Mouse (Mus musculus) right cerebral cortex, postnatal 36 days (tissue): ENCODE data around the gene Gna13.

Experiments
- DNase-seq, 2 experiments: peaks; one replicate each; pipeline ENCODE4 v3.0.0; 2022; ENCODE audit warnings: low spot score in 2 of 2, mixed read lengths in 1 of 2

The Gna13 gene

DNA sequence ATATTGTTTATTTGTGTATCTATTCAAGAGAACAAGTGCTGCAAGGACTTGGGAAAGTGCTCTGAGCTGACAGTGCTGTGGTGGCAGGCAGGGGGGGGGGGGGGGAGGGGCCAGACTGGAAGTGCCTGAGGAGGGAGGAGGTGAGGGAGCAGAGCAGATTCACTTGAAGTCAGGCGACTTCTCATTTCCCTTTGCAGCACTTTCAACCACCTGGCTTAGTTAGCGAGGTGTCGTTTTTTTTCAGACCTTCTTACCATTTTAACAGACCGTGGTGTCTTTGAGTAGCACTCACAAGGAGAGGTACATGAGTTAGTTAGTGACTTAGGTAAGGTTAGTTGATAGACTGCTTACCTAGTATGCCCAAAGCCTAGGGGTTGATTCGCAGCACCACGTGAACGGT, 12.8 kb downstream of the Gna13 start:
- DNase-seq: no peak

DNA sequence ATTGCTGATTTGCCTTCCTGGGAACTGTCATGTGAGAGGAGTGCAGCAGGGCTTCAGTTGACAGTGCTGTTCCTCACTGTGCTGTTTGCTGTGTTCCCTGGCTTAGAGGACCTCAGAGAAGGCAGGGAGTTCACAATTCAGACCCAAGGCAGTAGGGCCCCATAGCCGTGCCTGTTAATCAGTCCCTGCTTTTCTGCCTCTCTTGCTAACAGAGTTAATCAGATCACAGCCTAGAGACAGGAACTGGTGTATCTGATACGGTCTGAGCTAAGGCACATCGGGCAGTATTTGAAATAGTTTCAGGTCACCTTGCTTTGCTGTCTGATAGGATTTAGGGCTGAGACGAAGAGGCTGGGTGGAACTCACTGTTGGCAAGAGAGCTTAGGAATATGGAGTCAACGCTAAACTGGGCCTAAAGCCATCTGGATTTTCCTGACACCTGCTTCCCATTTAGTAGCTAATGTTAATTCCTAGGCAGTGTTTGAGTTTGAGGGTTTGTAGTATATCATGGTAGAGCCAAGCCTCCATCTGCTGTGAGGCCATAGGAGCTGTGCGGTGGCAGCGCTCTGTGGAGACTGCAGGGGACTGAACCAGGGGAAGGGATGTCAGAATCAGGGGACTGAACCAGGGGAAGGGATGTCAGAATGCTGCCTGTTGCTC, 14.0 kb downstream of the Gna13 start:
- DNase-seq: no peak

DNA sequence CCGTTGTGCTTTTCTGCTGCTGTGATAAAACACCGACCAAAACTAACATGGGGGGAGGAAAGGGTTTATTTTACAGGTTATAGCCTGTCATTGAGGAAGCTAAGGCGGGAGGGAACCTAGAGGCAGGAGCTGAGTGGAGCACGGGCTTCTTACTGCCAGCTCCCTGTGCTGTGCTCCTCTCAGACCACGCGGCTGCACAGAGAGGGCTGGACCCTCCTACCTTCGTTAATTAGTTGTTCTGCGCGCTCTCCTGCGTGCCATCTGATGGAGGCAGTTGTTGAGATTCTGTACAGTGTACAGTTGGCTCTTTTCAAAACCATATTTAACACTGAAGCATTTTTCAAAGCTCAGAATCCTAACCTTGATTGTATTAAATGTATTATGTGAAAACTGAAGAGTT, 14.8 kb downstream of the Gna13 start:
- DNase-seq: no peak

DNA sequence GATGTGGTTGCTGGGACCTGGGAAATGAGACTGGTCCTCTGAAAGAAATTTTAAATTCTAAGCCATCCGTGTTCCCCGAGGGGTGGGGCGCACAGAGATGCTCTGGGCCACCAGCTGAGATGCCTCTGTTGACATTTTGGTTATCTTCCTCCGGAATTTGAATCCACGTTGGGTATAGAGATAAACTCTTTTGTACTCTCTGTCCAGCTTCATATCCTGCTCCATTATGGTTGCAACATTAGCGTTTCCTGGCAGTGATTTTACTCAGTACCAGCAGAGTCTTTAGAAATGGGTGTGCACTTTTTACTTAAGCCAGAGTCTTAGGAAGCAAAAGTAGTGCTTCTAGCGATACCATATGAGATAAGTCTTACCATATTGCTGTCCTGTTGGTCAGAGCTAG, 15.4 kb downstream of the Gna13 start:
- DNase-seq: no peak

DNA sequence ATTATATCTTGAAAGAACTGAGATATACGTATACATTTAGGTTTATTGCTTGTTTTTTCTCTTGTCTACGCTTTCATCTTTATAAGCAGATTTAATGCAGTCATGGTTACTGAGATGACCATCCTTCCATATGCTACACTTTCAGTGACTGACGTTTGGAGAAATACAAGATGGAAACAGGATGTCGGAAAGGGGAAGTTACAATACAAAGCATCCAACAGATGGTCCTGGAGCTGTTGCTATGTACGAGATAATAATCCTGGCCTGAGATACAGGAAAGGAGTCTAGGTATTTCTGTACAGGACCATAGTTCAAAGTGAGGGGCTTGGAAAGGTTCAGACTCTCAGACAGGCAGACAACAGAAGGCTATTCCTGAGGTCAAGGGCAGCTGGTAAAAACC, 18.0 kb downstream of the Gna13 start:
- no peak for DNase-seq

DNA sequence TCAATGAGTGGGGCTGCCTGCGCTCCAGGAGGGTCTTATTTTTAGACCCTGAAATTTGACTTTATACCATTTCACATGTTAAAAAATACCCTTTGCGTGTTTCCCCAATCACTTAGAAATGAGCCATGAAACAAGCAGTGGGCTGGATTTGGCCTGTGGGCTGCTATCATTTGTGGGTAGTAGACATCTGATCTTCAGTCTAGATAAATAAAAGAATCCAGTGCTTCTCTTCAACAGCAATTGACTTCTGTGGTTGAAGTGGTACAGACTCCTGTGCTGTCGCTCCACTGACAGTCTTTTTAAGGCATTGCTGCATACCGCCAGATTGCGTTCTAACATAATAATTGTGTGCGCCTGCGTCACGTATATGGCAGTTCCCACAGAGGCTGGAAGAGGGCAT, 22.7 kb downstream of the Gna13 start:
- no peak for DNase-seq

DNA sequence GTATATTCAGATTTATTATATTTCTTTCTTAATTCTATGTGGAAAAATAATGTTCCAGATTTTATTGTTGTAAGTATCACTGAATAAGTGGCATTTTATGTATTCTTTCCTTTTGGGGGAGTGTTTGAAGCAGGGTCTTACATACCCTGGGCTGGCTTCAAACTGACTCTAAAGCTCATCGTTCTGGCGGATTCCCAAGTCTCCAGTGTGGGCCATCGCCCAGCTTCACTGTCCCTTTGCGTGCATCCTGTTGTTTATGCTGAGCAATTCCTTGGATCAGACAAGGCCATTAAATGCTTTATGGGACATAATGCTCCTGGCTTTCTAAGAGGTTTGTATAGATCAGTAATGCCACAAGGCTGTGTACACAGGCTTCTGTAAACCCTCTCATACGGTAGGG, 26.4 kb downstream of the Gna13 start:
- no peak for DNase-seq

DNA sequence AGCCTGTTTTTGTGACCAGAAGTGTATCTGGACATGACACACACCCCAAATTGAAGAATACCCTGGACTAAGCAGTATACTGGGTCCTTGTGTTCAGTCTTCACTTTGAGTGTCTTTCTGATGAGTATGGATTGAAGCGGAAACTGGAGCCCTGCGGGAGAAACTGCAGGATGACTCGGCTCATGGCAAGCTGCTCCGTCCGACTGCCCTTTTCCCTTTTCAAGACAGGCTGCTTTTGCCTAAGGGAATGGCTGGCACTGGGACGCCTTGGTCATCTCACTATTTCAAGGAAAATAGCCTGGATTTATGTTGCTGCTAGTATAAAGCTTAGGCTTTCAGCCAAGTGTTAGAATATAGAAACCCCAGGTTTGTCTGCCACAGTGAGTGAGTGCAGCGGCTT, 28.6 kb downstream of the Gna13 start:
- no peak for DNase-seq

DNA sequence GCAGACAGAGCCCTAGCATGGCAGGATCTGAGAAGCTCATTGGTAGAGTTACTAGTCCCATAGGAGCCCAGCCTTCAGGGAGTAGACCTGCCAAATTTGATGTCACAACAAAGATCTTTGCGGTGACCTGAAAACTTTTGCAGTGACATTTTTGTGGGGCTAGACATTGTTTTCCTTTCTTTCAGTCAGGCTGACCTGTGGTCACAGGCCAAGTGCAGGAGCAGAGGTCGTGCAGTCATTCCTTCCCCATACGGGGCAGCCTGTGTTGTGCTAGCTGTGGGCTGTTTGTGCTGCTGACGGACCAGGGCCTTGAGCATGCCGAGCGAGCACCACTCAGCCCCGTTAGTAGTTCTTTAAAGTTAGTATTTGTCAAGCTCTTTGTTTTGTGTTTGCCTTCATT, 29.1 kb downstream of the Gna13 start:
- no peak for DNase-seq

DNA sequence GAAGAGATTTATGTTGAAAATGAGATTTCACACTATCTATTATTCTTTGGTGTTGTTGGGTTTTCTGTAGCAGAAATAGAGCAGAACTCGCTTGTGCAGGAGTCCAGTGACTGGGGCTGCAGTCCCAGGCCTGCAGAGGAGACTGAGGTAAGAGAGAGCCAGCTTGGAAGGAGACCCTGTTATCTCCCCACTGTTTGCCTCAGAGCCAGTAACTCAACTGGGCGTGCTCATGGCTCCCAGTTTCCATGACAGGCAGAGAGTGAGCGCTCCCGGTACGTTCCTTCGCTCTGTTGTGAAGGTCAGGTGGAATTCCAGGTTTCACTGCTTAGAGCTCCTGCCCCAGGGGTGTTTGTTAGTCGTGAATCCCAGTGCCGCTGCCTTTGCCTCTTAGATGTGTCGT, 30.0 kb downstream of the Gna13 start:
- no peak for DNase-seq

DNA sequence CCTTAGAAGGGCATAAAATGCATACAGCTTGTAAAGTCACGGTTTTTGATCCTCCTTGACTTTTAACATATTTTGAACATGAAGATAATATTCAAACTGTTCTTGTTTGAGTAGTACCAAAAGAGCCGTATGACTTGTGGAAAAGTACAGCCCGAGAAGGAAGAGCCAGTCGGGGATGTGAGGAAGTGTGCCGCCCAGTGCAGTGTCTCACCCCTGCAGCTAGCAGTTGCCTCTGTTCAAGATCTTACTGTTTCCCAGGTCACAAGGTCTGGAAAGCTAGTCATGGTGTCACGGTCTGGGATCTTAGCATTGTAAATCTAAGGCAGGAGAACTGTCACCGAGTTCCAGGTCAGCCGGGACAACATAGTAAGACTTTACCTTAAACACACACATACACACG, 32.1 kb downstream of the Gna13 start:
- no peak for DNase-seq

DNA sequence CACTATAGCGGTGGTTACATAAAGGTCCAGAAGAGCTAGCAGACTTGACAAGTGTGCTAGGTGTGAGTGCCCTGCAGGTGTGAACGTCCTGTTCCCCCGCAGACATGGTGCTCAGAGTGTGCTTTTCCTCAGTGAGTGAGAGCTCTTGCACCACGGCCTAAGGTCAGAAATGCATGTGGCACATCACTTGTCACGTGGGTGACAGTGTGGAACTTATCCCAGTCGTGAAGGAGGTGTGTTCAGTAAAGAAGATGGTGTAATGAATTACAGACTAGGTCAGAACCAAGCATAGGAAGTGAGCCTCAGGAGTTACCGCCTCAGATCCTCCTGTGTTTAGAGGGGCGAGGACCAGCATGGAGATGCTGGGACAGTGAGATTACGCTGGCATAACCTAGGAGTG, 32.7 kb downstream of the Gna13 start:
- no peak for DNase-seq

DNA sequence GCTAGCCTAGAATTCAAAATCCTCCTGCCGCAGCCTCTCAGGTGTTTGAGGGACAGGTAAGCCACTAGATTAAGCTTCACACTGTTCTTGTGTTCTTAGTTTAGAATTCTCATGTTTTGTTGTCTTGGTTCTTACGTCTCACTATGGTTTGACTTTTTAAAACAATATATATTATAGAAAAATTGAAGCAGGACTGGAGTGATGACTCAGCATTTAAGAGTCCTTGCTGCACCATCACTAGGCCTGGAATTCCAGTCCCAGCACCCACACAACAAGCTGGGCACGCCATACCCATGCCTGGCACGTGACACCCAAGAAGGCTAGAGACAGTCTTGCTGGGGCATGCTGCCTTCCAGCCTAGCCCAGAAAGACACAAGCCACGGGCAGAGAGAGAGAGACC, 43.8 kb downstream of the Gna13 start:
- DNase-seq: no peak

DNA sequence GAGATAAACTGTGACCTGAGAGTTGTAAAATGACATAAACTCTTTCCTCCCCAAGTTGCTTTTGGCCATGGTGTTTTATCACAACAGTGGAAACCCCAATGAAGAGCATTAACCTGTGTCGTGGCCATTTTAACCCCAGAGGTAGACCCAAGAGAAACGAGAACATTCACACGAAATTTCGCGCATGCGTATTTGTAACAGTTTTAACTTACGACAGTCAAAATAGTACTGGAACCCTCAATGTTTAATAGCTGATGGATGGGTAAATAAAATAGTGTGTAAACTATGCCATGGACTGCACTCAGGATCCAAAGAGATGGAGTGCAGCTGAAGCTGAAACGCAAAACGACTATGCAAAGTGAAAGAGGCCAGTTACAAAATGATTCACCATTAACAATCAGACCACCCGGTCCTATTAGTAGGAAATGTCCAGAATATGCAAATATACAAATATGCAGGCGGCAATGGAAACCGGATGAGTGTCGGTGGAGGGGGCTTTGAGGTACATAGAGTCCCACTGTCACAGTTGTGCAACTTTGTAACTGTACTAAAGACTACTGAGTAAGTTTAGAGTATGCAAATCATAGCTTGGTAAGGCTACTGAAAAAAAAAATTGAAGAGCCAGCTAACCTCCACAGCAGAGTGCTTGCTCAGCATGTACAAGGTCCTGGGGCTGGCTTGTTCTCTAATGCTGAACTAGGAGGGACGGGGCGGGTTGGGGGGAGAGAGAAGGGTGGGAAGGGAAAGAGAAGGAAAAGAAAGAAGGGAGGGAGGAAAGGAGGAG, 47.8 kb downstream of the Gna13 start:
- DNase-seq: no peak

DNA sequence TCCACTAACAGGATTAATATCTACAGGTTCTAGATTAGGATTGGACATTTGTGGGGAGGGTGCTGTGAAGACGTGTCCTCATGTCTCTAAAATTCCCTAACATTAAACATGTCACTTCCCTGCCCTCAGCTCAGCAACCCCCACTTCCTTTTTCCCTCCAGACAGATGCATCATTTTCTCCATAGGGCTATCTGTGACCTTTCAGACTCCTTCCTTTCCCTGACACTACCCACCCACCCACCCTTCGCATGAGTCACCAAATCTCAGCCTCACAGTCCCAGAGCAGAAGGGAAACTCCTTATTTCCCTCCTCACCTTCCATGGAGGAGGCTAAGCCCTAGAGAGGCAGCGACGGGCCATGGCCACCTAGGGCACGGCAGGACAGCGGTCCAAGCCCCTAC, 51.0 kb downstream of the Gna13 start, which contains the start of gene 9930022D16Rik:
Gene 9930022D16Rik (plus strand): TSS at position 301 of the 400 bp plus-strand sequence.
- DNase-seq: no peak

DNA sequence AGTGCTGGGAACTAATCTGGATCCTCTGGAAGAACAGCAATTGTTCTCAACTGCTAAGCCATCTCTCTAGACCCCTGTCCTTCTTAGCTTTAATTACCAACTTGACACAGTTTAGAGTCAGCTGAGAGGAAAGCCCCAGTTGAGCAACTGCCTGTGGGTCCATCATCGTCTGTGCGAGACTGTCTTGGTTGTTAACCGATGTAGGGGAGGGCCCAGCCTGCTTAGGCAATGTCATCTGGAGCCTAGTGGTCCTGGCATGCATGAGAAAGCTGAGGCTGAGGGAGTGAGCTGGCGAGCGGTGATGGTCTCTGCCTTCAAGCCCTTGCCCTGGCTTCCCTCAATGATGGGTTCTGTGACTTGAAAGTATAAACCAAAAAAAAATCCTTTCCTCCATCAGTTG, 52.2 kb downstream of the Gna13 start:
- no peak for DNase-seq

DNA sequence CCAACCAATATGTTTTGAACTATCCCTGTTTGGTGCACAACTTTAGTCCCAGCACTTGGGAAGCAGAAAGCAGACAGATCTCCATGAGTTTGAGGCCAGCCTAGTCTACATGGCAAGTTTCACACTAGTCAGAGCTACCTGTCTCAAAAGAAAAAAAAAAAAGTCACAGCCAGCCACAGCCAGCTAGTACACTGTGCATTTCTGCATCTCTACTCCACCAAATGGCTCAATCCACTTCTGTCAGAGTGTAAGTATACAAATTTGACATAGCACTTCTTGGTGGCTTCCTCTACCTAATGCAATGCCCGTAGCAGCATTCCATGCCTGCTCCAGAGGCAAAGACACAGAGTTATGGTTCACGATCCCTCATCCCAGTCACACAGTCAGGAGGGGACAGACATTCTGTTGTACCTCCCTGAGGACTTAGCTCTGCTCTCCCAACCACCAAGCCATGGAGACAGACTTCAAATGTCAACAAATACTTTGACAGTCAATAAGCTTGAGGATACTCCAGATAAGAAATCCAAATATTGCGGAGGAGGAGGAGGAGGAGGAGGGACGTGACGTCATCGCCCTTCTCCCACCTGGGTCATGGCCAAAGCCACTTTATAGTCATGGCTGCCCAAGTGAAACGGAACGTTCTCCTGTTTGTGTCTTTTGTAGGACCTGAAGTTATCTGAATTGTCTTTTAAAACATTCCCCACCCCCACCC, 54.2 kb downstream of the Gna13 start:
- DNase-seq: no peak

DNA sequence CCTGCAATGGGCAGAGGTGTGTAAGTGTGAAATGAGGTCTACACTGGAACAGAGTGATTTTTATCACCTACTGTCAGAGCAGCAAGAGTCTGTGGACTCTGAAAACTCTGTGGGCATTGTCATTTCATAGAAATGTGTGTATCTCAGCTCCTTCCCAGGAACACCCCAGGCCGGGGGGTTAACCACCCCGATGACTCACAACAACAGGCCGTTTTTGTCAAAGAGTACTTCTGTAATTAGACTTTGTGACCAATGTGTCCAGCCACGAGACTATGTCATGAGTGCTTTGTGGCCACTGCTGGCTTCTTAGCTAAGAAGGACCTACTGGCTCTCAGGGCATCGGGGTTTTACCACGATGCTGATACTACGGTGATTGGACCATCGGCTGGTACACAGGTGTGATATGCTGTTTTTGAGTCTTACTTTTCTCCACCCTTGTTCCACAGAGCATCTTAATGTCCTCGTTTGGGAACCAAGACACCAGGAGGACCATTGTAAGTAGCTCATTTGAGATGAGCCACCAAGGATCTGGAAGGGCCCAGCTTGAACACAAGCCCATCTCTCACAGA, 54.9 kb downstream of the Gna13 start:
- DNase-seq: no peak

DNA sequence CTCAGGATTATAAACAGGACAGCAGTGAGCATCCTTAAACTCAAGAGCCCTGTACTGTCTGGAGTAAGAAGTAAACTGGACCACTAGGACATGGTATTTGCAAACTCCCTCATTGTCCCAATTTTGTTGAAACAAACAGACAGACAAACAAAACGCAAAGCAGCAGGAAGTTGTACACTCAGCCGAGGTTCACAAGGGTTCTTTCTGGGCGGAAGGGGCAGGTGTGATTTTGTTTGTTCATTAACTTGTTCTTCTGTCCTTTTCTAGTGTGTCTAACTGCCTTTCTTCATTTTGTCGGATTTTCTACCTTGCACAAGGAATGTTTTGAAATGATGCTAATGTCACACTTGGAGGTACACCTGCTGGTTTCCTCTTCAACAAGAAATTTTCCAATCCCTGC, 56.8 kb downstream of the Gna13 start:
- no peak for DNase-seq

DNA sequence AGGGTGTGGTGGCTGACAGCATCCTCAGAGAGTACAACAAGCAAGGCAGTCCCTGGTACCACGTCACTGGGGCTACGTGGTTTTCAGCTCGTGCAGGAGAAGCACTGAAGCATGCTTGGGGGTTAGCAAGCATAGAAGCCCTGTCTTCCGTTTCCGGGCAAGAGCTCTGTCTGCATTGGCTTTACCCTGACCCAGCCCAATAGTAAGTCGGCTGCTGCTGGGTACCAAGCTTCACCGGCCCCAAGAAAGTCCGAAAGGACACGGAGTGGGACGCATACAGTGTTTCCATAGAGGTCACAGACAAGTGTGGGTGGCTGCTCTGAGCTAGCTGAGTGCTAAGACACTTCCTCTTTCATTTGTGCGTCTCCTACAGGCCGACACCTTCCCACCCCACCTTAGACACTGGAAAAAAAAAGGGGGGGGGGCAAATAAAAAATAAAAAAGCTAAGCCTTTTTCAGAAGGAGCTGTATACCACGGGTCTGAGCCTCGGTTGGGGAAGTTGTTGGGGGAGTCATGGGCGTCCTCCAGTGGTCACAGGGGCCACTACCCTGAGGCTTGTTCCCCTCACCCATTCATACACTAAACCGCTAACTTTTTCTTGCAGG, 57.4 kb downstream of the Gna13 start:
- no peak for DNase-seq

DNA sequence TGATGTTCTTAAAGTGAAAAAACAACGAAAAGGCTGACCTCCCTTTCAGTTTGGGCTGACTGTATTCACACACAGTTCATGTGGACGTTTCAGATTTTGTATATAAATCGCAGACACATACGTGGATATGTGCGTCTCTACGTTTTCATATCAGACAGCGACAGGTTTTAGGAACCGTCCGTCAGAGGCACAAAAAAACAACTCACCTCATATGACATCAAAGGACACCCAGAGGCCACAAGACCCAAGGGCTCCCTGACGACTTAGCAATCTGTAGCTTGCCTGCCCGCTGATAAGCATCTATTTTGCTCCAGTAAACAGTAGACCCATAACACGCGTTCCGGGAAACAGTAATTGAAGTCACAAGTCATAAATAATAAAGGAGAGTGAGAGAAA, 57.9 kb downstream of the Gna13 start:
- DNase-seq: no peak

DNA sequence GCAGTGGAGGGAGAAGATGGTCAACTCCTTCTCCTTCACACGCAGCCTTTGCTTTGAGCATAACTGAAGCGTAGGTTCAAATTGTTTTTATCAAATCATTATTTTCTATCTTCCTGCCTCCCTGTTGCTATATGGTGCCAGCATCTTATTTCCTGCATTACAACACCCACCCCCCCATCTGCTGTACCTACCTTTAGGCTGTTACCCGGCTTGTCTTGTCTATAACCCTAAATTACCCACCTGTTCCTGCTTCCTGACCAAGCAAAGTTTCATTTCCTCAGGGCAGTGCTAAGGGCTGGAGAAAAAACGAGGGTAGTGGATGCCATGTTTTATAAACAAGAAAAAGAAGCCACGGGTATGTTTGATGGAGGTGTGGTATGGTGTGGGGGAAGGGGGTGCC, 58.6 kb downstream of the Gna13 start:
- DNase-seq: no peak
